Mouse (Mus musculus) ES-Bruce4 (cell line): ENCODE measurements at regions not wholly inside any gene's neighbourhood (a gene's known extent, or its start where the extent isn't known, plus 50 kb on each side); places are given as distances from the start of the nearest gene placed in this dataset.

Experiments
- H3K27ac ChIP-seq: 2 replicates; pipeline ENCODE4 v1.5.1; 2012; ENCODE audit warnings: low read length, inconsistent platforms; ENCODE audit not compliant: insufficient read depth
- H3K27me3 ChIP-seq: 2 replicates; pipeline ENCODE4 v1.6.1; 2012; ENCODE audit warnings: mild to moderate bottlenecking, low read length, inconsistent platforms; ENCODE audit not compliant: control insufficient read depth, poor library complexity, insufficient read depth, severe bottlenecking
- H3K36me3 ChIP-seq: 2 replicates; pipeline ENCODE4 v1.6.1; 2012; ENCODE audit warnings: inconsistent platforms, mild to moderate bottlenecking, low read length, moderate library complexity; ENCODE audit not compliant: control insufficient read depth, poor library complexity, insufficient read depth, severe bottlenecking
- H3K4me1 ChIP-seq: one replicate; pipeline ENCODE4 v1.8.1; 2011; ENCODE audit warnings: low read length; ENCODE audit not compliant: control insufficient read depth, insufficient read depth
- H3K4me3 ChIP-seq: 2 replicates; pipeline ENCODE4 v1.5.1; 2011; ENCODE audit warnings: low read depth, mild to moderate bottlenecking, low read length
- H3K9ac ChIP-seq: 2 replicates; pipeline ENCODE4 v1.6.1; 2012; ENCODE audit warnings: low read depth, mild to moderate bottlenecking, inconsistent platforms; ENCODE audit not compliant: poor library complexity, severe bottlenecking
- H3K9me3 ChIP-seq: replicated peaks from 2 replicates; pipeline ENCODE4 v1.6.1; 2012; ENCODE audit warnings: mild to moderate bottlenecking, low read length, inconsistent platforms; ENCODE audit not compliant: control insufficient read depth, poor library complexity, insufficient read depth, severe bottlenecking
- CTCF ChIP-seq: IDR thresholded peaks from one replicate; pipeline ENCODE4 v1.8.1; 2011; ENCODE audit warnings: low read depth, low read length
- EP300 ChIP-seq: IDR thresholded peaks from 2 replicates; pipeline ENCODE4 v1.6.1; 2011; ENCODE audit warnings: low read depth, low read length; ENCODE audit not compliant: insufficient read depth
- POLR2A ChIP-seq: IDR thresholded peaks from one replicate; pipeline ENCODE4 v1.8.1; 2011; ENCODE audit warnings: low read length; ENCODE audit not compliant: insufficient read depth

DNA sequence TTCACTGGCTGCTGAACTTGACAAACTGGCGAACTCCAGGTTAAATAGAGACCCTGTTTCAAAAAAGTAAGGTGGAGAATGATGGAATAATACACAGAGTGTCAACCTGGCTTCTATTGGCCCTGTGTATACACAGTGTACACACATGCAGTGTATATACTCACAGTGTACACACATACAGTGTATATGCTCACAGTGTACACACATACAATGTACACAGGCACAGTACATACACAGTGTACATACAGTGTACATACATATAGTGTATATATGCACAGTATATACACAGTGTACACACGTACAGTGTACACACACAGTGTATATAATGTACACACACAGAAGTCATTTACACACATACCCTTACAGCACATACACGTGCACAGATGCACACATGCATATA is 52.4 kb upstream of the Aldh1b1 start:
- no peaks in the 10 kb centered on the region for H3K4me1 ChIP-seq
- H3K27me3 ChIP-seq = no peaks in the 10 kb centered on the region
- H3K9me3 ChIP-seq = no peaks in the 10 kb centered on the region
- H3K36me3 ChIP-seq = no peaks in the 10 kb centered on the region
- H3K9ac ChIP-seq = no peak overlapping the region
- H3K4me3 ChIP-seq = no peak overlapping the region
- H3K27ac ChIP-seq = no peak overlapping the region
- TF ChIP-seq CTCF (no peak), EP300 (no peak), POLR2A (no peak)

GRCm38 (mm10) chr4:45745746-45746145 is 53.1 kb upstream of the Aldh1b1 start:
- H3K9ac ChIP-seq = no peak overlapping the region
- no peak for TF ChIP-seq CTCF
- TF ChIP-seq EP300 = no peak
- TF ChIP-seq POLR2A = no peak

DNA sequence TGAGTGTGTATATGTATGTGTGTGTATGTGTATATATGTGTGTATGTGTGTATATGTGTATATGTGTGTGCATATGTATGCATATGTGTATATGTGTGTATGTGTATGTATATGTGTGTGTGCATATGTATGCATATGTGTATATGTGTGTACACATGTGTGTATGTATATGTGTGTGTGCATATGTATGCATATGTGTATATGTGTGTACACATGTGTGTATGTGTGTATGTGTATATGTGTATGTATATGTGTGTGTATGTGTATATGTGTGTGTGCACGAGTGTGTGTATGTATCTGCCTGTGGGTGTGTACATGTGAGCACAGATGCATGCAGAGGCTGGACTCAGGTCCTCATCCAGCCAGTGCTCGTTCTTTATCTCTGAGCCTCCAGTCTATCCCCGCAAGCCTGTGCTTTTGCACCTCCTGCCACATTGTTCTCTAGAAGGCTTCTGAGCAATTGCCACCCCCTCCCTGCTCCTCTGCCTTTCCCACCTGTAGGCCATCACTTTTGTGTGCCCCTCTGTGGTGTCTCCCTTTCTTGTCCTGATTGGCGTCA is 53.9 kb upstream of the Aldh1b1 start:
- H3K27me3 ChIP-seq = no peaks in the 10 kb centered on the region
- no peaks in the 10 kb centered on the region for H3K9me3 ChIP-seq
- no peak overlapping the region for H3K9ac ChIP-seq
- H3K27ac ChIP-seq = no peak overlapping the region
- H3K4me1 ChIP-seq = no peaks in the 10 kb centered on the region
- TF ChIP-seq POLR2A (no peak), CTCF (no peak), EP300 (no peak)
- H3K36me3 ChIP-seq = no peaks in the 10 kb centered on the region
- H3K4me3 ChIP-seq = no peak overlapping the region

More at GRCm38 (mm10) chr4:45745746-45746145, 53.1 kb upstream of the Aldh1b1 start:
- Histone ChIP-seq H3K9me3 (no peaks in the 10 kb centered on the region), H3K27me3 (no peaks in the 10 kb centered on the region), H3K4me1 (no peaks in the 10 kb centered on the region), H3K4me3 (no peak overlapping the region), H3K36me3 (no peaks in the 10 kb centered on the region), H3K27ac (no peak overlapping the region)

DNA sequence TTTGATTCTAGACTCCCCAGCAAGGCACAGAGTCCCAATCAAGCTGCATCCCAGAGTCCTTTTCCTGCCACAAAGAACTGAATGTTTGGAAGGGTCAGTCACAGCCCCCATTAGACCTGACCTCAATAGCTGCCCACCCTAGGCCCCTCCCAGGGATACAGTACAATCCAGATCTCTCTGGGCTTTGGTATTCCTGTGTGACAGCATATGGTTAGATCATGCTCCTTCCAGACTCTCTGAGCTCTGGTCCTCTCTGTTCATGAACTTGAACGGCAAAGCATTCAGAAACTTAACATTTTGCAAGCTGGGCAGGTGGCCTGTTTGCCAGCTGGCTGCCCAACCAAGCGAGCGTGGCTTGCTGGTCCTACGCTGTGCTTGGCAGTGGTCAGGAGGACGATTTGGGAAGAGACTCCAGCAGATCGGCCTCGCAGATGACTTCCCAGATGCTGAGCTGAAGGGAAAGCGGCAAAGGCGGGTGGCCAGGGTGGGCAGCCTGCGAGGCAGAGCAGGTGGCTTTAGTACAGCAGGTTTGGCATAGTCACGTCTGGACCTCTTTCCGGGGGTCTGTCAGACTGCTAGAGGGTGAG is 58.0 kb upstream of the Aldh1b1 start:
- H3K4me3 ChIP-seq = no peak overlapping the region
- no peaks in the 10 kb centered on the region for H3K27me3 ChIP-seq
- H3K9ac ChIP-seq = no peak overlapping the region
- H3K36me3 ChIP-seq = no peaks in the 10 kb centered on the region
- TF ChIP-seq EP300 = no peak
- TF ChIP-seq POLR2A = no peak
- no peak for TF ChIP-seq CTCF
- no peaks in the 10 kb centered on the region for H3K9me3 ChIP-seq
- no peak overlapping the region for H3K27ac ChIP-seq
- no peaks in the 10 kb centered on the region for H3K4me1 ChIP-seq

GRCm38 (mm10) chr4:45740319-45740718 is 58.5 kb upstream of the Aldh1b1 start:
- Histone ChIP-seq H3K9ac (no peak overlapping the region), H3K4me3 (no peak overlapping the region), H3K9me3 (no peaks in the 10 kb centered on the region), H3K4me1 (no peaks in the 10 kb centered on the region), H3K27me3 (no peaks in the 10 kb centered on the region), H3K36me3 (no peaks in the 10 kb centered on the region), H3K27ac (no peak overlapping the region)
- TF ChIP-seq CTCF = no peak

- TF ChIP-seq POLR2A (no peak), EP300 (no peak), CTCF (no peak)
- Histone ChIP-seq H3K9me3 (no peaks in the 10 kb centered on the region), H3K4me1 (no peaks in the 10 kb centered on the region), H3K4me3 (no peak overlapping the region), H3K9ac (no peak overlapping the region), H3K36me3 (no peaks in the 10 kb centered on the region), H3K27me3 (no peaks in the 10 kb centered on the region), H3K27ac (no peak overlapping the region)
These were observed 59.1 kb upstream of the Aldh1b1 start for GRCm38 (mm10) chr4:45739696-45740095.
